Mouse (Mus musculus): ENCODE measurements at regions not wholly inside any gene's neighbourhood (a gene's known extent, or its start where the extent isn't known, plus 50 kb on each side); places are given as distances from the start of the nearest gene placed in this dataset.
"Not testable (repeated sequence)": the region's sequence is repeated elsewhere in the genome, so short reads cannot be mapped to it uniquely, and the experiment has no call there.

GRCm38 (mm10) chr13:60471602-60472001 is 130.1 kb upstream of the Dapk1 start:
- DNase-seq (ENCODE audit: low read depth): no peak

DNA sequence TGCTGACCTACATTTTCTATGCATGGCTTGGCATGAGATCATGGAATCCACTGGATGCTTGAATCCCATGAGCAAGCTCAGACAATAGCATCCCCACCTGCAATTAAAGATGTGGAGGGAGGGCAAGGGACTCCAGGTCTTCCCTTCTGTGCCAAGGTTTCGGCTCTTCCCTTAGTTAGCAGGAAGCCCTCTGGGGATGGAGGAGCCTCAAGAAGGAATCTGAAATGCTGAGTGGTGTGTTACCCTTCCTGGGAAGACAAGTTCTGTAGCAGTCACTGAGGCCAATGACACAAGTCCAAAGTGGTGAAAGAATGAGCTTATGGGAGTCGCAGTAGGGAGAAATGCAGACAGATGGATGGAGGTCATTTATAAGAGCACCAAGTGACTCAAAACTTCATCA is 125.4 kb upstream of the Dapk1 start:
- DNase-seq (ENCODE audit: low read depth): no peak

GRCm38 (mm10) chr13:60478301-60478700 is 123.4 kb upstream of the Dapk1 start:
- DNase-seq (ENCODE audit: low read depth): no peak

DNA sequence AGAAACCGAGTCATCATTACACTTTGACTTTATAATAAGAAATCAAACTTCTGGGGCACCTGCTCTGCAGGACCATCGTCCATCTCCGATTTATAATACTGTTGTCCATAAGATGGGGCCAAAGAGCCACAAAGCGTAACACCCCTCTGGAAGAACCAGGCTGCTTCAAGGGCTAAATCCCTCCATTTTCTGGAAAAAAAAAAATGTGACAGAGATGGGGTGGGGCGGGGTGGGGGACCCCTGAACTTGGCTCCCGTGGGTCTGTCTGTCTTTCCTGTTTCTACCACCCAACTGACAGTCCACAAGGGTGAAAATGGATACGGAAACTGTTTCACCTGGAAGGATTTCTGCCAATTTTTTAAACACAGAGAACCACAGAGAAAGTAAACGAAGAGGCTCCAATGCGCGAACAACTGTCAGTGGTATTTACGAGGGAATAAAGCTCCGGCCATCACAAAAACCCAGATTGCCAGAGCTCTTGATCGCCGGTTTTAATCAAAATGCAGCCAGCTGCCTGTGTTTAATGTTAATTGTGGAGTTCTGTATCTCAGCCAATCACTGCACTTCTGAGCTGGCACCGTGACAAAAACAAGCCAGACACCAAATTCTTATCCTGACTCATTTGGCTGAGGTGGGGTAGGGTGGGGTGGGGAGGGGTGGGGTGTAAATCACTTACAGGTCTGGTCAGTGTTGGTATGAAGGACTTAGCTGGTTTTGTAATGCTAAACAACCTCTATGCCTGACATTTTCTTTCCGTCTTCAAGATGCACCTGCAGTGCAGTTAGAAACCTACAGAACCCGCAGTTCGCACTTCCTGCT is 122.5 kb upstream of the Dapk1 start:
- no peak for DNase-seq (ENCODE audit: low read depth)

- DNase-seq (ENCODE audit: low read depth): peak; percentile 40
These were observed 121.7 kb upstream of the Dapk1 start for GRCm38 (mm10) chr13:60479862-60480730.

GRCm38 (mm10) chr13:60480731-60481431 is 120.9 kb upstream of the Dapk1 start:
- DNase-seq (ENCODE audit: low read depth): no peak

DNA sequence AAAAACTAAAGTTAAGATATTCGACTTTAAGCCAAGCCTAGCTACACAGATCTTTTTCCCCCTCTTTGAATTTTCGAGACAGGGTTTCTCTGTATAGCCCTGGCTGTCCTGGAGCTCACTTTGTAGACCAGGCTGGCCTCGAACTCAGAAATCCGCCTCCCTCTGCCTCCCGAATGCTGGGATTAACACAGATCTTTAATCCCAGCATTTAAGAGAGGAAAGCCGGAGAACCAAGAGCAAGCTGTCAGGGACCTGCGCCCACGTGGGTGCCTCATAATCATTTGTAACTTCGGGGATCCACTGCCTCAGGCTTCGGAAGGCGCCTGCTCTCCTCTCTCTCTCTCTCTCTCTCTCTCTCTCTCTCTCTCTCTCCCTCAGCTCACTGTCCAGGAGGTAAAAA is 120.3 kb upstream of the Dapk1 start:
- not testable (repeated sequence) for DNase-seq (ENCODE audit: low read depth)

DNA sequence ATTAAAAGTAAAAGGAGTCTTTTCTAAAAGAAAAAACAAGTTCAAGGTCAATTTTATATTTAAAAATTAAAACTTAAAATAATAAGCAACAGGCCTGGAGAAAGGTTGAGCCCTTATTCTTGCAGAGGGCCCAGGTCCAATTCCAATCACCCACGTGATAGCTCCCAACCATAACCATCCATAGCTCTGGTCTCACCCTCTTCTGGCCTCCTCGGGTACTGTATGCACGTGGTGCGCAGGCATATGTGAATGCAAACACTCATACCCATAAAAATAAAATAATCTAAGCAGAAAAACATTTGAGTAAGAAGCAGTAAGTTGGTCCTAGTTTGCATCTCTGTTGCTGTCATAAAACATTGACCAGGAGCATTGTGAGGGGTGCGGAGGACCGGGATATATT is 119.8 kb upstream of the Dapk1 start:
- no peak for DNase-seq (ENCODE audit: low read depth)

GRCm38 (mm10) chr13:60486105-60486504 is 115.6 kb upstream of the Dapk1 start:
- DNase-seq (ENCODE audit: low read depth): peak; percentile 85

DNA sequence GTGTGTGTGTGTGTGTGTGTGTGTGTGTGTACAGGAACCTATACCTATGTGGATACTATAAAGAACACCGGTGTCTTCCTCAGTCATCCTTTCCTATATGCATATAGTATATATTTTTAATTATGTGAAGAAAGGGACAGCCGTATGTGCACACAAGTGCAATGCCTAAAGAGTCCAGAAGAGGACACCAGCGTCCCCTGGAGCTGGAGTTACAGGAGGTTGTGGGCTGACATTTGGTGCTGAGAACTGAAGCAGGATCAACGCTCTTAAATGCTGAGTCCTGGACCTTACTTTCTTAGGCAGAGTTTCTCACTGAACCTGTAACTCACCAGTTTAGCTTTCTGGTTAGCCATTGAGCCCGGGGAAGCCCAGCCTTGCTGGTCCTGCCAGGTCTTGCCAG is 114.9 kb upstream of the Dapk1 start:
- DNase-seq (ENCODE audit: low read depth): no peak

GRCm38 (mm10) chr13:60488131-60488883 is 113.4 kb upstream of the Dapk1 start:
- peak; percentile 82 for DNase-seq (ENCODE audit: low read depth)

GRCm38 (mm10) chr13:60488884-60489265 is 112.9 kb upstream of the Dapk1 start:
- DNase-seq (ENCODE audit: low read depth): no peak

- no peak for DNase-seq (ENCODE audit: low read depth)
These were observed 109.7 kb upstream of the Dapk1 start for GRCm38 (mm10) chr13:60491948-60492464.

GRCm38 (mm10) chr13:60493836-60494235 is 107.9 kb upstream of the Dapk1 start:
- no peak for DNase-seq (ENCODE audit: low read depth)

GRCm38 (mm10) chr13:60497714-60498400 is 103.9 kb upstream of the Dapk1 start:
- DNase-seq (ENCODE audit: low read depth): no peak

DNA sequence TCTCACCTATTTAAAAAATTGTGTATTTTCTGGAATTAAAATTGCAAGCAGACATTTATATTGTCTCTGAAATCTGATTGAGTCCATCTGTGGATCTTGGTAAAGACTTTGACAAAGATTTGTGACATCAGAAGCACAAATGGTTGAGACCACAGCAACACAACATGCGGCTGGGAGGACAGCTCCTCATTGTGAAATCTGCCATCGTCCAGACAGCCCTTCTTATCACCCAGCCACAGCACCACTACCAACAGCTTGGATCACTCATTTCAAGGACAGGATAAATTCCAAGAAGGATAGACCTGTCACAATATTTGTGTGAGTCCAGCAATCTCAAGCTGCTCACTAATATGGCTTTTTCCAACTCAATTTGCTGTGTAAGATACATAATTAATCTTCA is 97.6 kb upstream of the Dapk1 start:
- no peak for DNase-seq (ENCODE audit: low read depth)

DNA sequence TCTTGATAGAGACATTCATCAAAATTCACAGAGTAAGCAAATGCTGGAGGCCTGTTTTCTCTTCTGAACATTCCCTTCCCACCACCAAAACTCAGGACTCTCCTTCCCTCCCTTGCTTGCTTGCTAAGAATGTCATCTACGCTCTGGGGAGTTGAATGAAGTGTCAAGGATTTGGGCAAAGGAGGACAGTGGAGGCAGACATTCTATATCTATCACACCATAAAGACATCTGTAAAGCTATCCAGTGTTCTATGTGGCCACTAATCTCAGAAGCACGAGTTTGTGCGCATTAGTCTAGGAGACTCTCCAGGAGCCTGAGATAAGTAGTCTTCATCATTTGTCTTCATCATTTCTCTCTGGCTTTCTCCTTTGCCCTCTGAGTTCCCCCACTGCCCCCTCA is 94.1 kb upstream of the Dapk1 start:
- DNase-seq (ENCODE audit: low read depth): no peak

GRCm38 (mm10) chr13:60508054-60508453 is 93.7 kb upstream of the Dapk1 start:
- DNase-seq (ENCODE audit: low read depth): peak; percentile 80

GRCm38 (mm10) chr13:60508856-60509255 is 92.9 kb upstream of the Dapk1 start:
- no peak for DNase-seq (ENCODE audit: low read depth)

- no peak for DNase-seq (ENCODE audit: low read depth)
These were observed 90.6 kb upstream of the Dapk1 start for GRCm38 (mm10) chr13:60511101-60511500.

DNA sequence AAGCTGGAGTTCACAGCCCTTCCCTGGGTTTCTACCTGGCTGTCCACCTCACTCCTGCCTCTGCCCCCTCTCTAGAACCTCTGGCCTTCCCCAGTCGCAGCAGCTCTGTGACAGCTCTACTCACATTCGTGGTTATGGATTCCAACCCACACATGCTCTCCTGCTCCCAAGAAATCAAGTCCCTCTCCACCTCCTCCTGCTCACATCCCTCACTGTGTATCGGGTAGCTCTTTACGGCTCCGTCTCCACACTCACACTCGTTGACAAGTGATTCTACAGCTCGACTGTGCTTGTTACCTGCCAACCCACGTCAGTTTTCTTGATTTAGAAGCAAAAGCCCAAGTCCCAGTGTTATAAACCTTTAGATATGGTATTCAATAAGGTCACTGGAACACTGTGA is 90.1 kb upstream of the Dapk1 start:
- no peak for DNase-seq (ENCODE audit: low read depth)

Data from fibroblast of lung, adult 2 months (primary cell).